Mouse (Mus musculus): ENCODE results near the gene Six2.
"Not testable (repeated sequence)": the region's sequence is repeated elsewhere in the genome, so short reads cannot be mapped to it uniquely, and the experiment has no call there.

Six2 gene

GRCm38 (mm10) chr17:85690323-85690968 is 2.4 kb upstream of the Six2 start:
- DNase-seq (ENCODE audit: low spot score) = no peak

GRCm38 (mm10) chr17:85689807-85690319 is 1.8 kb upstream of the Six2 start:
- DNase-seq (ENCODE audit: low spot score) = no peak

GRCm38 (mm10) chr17:85688911-85689806 is 1.1 kb upstream of the Six2 start:
- DNase-seq (ENCODE audit: low spot score) = no peak

- DNase-seq (ENCODE audit: low spot score) = no peak
These were observed 446 bp downstream of the Six2 start for GRCm38 (mm10) chr17:85687421-85688235.

- DNase-seq (ENCODE audit: low spot score) = no peak
These were observed 1.3 kb downstream of the Six2 start for GRCm38 (mm10) chr17:85686476-85687420.

- DNase-seq (ENCODE audit: low spot score) = no peak
These were observed 2.3 kb downstream of the Six2 start for GRCm38 (mm10) chr17:85685689-85686281.

GRCm38 (mm10) chr17:85684841-85685688 is 3.0 kb downstream of the Six2 start:
- DNase-seq (ENCODE audit: low spot score) = no peak

- not testable (repeated sequence) for DNase-seq (ENCODE audit: low spot score)
These were observed 3.6 kb downstream of the Six2 start for GRCm38 (mm10) chr17:85684436-85684835.

GRCm38 (mm10) chr17:85683984-85684307 is 4.1 kb downstream of the Six2 start:
- DNase-seq (ENCODE audit: low spot score) = no peak

GRCm38 (mm10) chr17:85683111-85683983 is 4.7 kb downstream of the Six2 start:
- no peak for DNase-seq (ENCODE audit: low spot score)

- no peak for DNase-seq (ENCODE audit: low spot score)
These were observed 5.8 kb downstream of the Six2 start for GRCm38 (mm10) chr17:85682181-85682710.

- DNase-seq (ENCODE audit: low spot score) = no peak
These were observed 6.3 kb downstream of the Six2 start for GRCm38 (mm10) chr17:85681741-85682140.

- no peak for DNase-seq (ENCODE audit: low spot score)
These were observed 7.1 kb downstream of the Six2 start for GRCm38 (mm10) chr17:85680851-85681550.

- DNase-seq (ENCODE audit: low spot score) = no peak
These were observed 7.8 kb downstream of the Six2 start for GRCm38 (mm10) chr17:85680116-85680850.

- DNase-seq (ENCODE audit: low spot score) = no peak
These were observed 8.4 kb downstream of the Six2 start for GRCm38 (mm10) chr17:85679651-85680050.

- DNase-seq (ENCODE audit: low spot score) = peak; percentile 42
These were observed 23.3 kb downstream of the Six2 start for GRCm38 (mm10) chr17:85664618-85665320.

GRCm38 (mm10) chr17:85664202-85664601 is 23.9 kb downstream of the Six2 start:
- no peak for DNase-seq (ENCODE audit: low spot score)
